Mouse (Mus musculus) C2C12 (cell line): ENCODE data around the gene St3gal4. TPM values are rescaled to one million over a fixed set of nuclear protein-coding genes. Genes with fewer than 3 reads are reported as not detected.

Experiments used
- H3K27me3 ChIP-seq: one replicate; pipeline ENCODE4 v1.6.1; 2011; ENCODE audit not compliant: control insufficient read depth, insufficient read depth, insufficient read length
- H3K36me3 ChIP-seq: one replicate; pipeline ENCODE4 v1.6.1; 2011; ENCODE audit not compliant: control insufficient read depth, insufficient read depth
- H3K4me3 ChIP-seq: one replicate; pipeline ENCODE4 v1.5.1; 2011; ENCODE audit warnings: mild to moderate bottlenecking, control low read depth; ENCODE audit not compliant: poor library complexity, insufficient read depth, severe bottlenecking
- H3K79me2 ChIP-seq: one replicate; pipeline ENCODE4 v1.6.1; 2011; ENCODE audit not compliant: control insufficient read depth, insufficient read depth
- H3K79me3 ChIP-seq: one replicate; pipeline ENCODE4 v1.6.1; 2011; ENCODE audit warnings: low read depth, control low read depth
- H3ac ChIP-seq: one replicate; pipeline ENCODE3; 2011; ENCODE audit warnings: low read depth; ENCODE audit not compliant: control insufficient read depth, insufficient read length
- CEBPB ChIP-seq: IDR thresholded peaks from one replicate; pipeline ENCODE4 v1.6.1; 2011; ENCODE audit warnings: low read depth, mild to moderate bottlenecking, control low read depth, moderate library complexity
- CTCF ChIP-seq: IDR thresholded peaks from one replicate; pipeline ENCODE4 v1.5.1; 2011; ENCODE audit not compliant: control insufficient read depth, insufficient read depth, insufficient read length
- FOSL1 ChIP-seq: IDR thresholded peaks from one replicate; pipeline ENCODE4 v1.8.0; 2011; ENCODE audit warnings: mild to moderate bottlenecking, low read length; ENCODE audit not compliant: poor library complexity, insufficient read depth, severe bottlenecking
- MAX ChIP-seq: IDR thresholded peaks from one replicate; pipeline ENCODE4 v1.6.1; 2011; ENCODE audit warnings: mild to moderate bottlenecking, control low read depth
- MYOD1 ChIP-seq: IDR thresholded peaks from one replicate; pipeline ENCODE4 v1.6.1; 2011; ENCODE audit warnings: low read depth; ENCODE audit not compliant: control insufficient read depth, insufficient read length
- MYOG ChIP-seq: IDR thresholded peaks from one replicate; pipeline ENCODE4 v1.6.1; 2011; ENCODE audit not compliant: control insufficient read depth, insufficient read length; ENCODE audit errors: extremely low read depth
- USF1 ChIP-seq: IDR thresholded peaks from one replicate; pipeline ENCODE4 v1.6.1; 2011; ENCODE audit warnings: low read depth, mild to moderate bottlenecking, control low read depth, moderate library complexity
- polyA plus RNA-seq: library from polyadenylated mRNA; unstranded; fragments of >200 nt; fragmentation: generic; extraction: Trizol; gene quantifications from one replicate; pipeline ENCODE4 v1.2.1, GENCODE M21; 2012; ENCODE audit warnings: missing spikeins

The St3gal4 gene
- polyA plus RNA-seq, 1 experiment: 31.1 TPM

- Histone ChIP-seq H3K4me3 (no peak overlapping the region), H3K27me3 (no peaks in the 10 kb centered on the region), H3K79me2 (no peaks in the 10 kb centered on the region), H3ac (no peak overlapping the region), H3K36me3 (peaks cover 32% of the 10 kb centered on the region), H3K79me3 (no peaks in the 10 kb centered on the region)
- TF ChIP-seq CEBPB (no peak), USF1 (no peak), CTCF (no peak), MYOG (no peak), MYOD1 (no peak), FOSL1 (no peak), MAX (no peak)
Observed at GRCm38 (mm10) chr9:35045031-35045531, 74.0 kb downstream of the St3gal4 start.

- Histone ChIP-seq H3K79me2 (no peaks in the 10 kb centered on the region), H3K4me3 (no peak overlapping the region), H3K36me3 (peaks cover 32% of the 10 kb centered on the region), H3K79me3 (no peaks in the 10 kb centered on the region), H3ac (no peak overlapping the region), H3K27me3 (no peaks in the 10 kb centered on the region)
- TF ChIP-seq FOSL1 (no peak), CEBPB (no peak), MAX (no peak), CTCF (no peak), MYOG (no peak), MYOD1 (no peak), USF1 (no peak)
Observed at GRCm38 (mm10) chr9:35044458-35044857, 74.6 kb downstream of the St3gal4 start.

GRCm38 (mm10) chr9:35043619-35044018 lies 75.4 kb downstream of the St3gal4 start:
- TF ChIP-seq FOSL1: no peak
- no peak for TF ChIP-seq CEBPB
- no peak for TF ChIP-seq MYOG
- no peak for TF ChIP-seq MYOD1
- TF ChIP-seq CTCF: no peak
- no peak for TF ChIP-seq MAX
- TF ChIP-seq USF1: no peak
- Histone ChIP-seq H3K4me3 (no peak overlapping the region), H3K79me2 (no peaks in the 10 kb centered on the region), H3K27me3 (no peaks in the 10 kb centered on the region), H3ac (no peak overlapping the region), H3K79me3 (no peaks in the 10 kb centered on the region), H3K36me3 (peaks cover 26% of the 10 kb centered on the region)

- H3ac ChIP-seq: no peak overlapping the region
- H3K36me3 ChIP-seq: peaks cover 12% of the 10 kb centered on the region
- no peak overlapping the region for H3K4me3 ChIP-seq
- H3K79me3 ChIP-seq: no peaks in the 10 kb centered on the region
- H3K27me3 ChIP-seq: no peaks in the 10 kb centered on the region
- no peaks in the 10 kb centered on the region for H3K79me2 ChIP-seq
- TF ChIP-seq MAX (no peak), CTCF (no peak), FOSL1 (no peak), CEBPB (no peak), MYOG (no peak)
Observed at GRCm38 (mm10) chr9:35041493-35041892, 77.6 kb downstream of the St3gal4 start.

- Histone ChIP-seq H3ac (no peak overlapping the region), H3K79me2 (no peaks in the 10 kb centered on the region), H3K36me3 (peaks cover under 1% of the 10 kb centered on the region), H3K79me3 (no peaks in the 10 kb centered on the region), H3K4me3 (no peak overlapping the region), H3K27me3 (no peaks in the 10 kb centered on the region)
- no peak for TF ChIP-seq FOSL1
- TF ChIP-seq USF1: no peak
- no peak for TF ChIP-seq CTCF
- TF ChIP-seq MYOG: no peak
- TF ChIP-seq CEBPB: no peak
- TF ChIP-seq MAX: no peak
- no peak for TF ChIP-seq MYOD1
Observed at GRCm38 (mm10) chr9:35039846-35040245, 79.2 kb downstream of the St3gal4 start.

- no peaks in the 10 kb centered on the region for H3K36me3 ChIP-seq
- H3ac ChIP-seq: no peak overlapping the region
- no peaks in the 10 kb centered on the region for H3K79me2 ChIP-seq
- no peak overlapping the region for H3K4me3 ChIP-seq
- no peaks in the 10 kb centered on the region for H3K27me3 ChIP-seq
- no peak for TF ChIP-seq MYOD1
- TF ChIP-seq CEBPB: no peak
- TF ChIP-seq CTCF: no peak
- no peak for TF ChIP-seq USF1
- no peaks in the 10 kb centered on the region for H3K79me3 ChIP-seq
Observed at GRCm38 (mm10) chr9:35038922-35039586, 80.0 kb downstream of the St3gal4 start.
